Mouse (Mus musculus) olfactory bulb, adult 2 months (tissue): ENCODE data around the gene Rims4.

Experiments used
- CTCF ChIP-seq: fragments of 200-500 bp; IDR thresholded peaks from 2 replicates; pipeline ENCODE4 v1.5.1; 2012; ENCODE audit warnings: low read depth, mild to moderate bottlenecking, low read length, moderate library complexity; ENCODE audit not compliant: insufficient read depth
- POLR2A ChIP-seq: fragments of 200-500 bp; IDR thresholded peaks from 2 replicates; pipeline ENCODE4 v1.6.1; 2012; ENCODE audit warnings: mild to moderate bottlenecking, low read depth, low read length, moderate library complexity; ENCODE audit not compliant: insufficient read depth

GRCm38 (mm10) chr2:163909604-163910003 is 8.9 kb downstream of the Rims4 start:
- no peak for TF ChIP-seq CTCF
- TF ChIP-seq POLR2A, result no peak
